Mouse (Mus musculus): ENCODE measurements around the gene Arhgap15. TPM values are rescaled to one million over a fixed set of nuclear protein-coding genes. Genes with fewer than 3 reads are reported as not detected.
A peak's percentile ranks its signal among the peaks of the same experiment; 100 is the strongest.

The Arhgap15 gene
- total RNA-seq, 2 experiments from 2014 or later = 10.6 to 11.0 TPM

DNA sequence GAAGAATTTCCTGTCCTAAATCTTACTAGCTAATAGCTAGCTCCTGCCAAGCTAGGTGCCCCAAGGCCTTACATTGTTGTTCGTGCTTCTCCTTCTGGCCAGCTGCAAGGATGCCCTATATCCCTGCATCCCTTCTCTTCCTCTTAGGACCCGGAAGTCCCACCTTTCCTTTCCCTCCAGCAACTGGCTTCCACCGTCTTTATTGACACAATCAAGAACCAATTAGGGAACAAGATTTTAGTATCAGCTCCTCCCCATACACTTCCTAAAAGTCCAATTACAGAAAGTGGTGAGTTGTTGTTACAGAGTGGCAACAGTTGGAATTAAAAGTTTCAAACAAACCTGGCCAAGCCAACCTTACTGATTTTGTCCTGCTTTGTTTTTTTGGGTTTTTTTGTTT lies 183.1 kb downstream of the Arhgap15 start:
- no peak for DNase-seq

DNA sequence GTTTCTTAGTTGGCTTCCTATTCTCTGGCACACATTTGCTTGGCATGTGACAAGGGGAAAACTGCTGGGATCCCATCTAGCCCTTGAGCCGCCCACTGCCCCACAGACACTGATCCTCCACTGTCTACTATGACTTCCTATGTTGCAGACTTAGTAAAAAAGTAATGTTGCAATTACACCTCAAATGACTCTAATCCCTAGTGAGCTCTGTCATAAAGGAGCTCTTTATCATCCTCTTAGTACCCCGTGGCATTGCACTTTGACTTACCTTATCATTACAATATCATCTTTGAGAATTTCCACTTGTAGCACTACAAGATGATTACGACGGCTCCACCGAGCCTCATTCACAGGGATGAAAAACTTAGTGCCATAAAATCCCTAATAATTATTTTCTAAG lies 190.6 kb downstream of the Arhgap15 start:
- DNase-seq = no peak

DNA sequence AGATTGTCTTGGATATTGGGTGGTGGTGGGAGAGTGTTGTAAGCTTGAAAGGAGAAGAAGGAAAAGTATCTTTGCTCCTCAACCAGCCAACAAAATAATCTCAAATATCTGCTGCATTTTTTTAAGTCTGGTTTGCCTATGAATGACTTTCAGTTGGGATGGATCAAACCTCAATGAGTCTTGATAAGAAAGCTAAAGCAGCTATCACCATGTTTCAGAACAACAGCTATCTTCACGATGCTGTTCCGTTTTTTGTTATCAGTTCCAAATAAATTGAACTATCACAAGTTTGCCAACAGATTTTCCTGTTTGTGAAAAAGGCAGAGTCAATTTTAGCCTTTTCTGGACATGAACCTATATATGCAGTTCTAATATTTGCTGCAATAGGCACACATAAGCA lies 197.1 kb downstream of the Arhgap15 start:
- no peak for DNase-seq

DNA sequence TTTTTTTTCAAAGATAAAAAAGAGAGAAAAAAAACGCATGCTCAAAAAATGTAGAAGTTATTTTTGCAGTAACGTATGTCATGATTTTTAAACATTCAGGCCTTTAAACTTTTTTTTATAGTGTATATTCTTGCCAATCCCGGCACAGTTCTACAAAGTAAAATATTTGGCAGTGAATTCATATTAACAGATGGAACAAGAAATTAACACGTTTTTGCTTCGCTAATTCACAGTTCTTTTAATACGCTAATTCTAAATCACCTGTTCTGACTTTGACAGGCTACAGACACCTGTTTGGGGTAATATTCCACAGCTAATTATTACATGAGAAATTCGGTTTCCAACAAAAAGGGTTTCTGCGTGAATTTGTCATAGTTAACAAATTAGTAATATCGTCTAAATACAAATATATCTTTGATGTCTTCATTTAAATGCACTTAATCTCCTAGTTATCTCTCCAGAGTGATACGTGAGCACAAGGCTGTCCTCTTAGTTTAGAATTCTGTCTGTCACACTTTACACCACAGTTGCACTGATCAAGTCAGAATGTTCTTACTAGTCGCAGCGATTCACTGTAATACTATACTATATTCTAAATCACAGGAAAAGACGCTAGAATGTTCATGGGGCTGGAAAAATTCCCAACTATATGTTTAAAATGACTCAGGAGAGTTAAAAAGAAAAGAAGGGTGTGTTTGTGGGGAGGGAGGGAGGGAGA lies 201.3 kb downstream of the Arhgap15 start:
- DNase-seq = no peak

- DNase-seq = no peak
These were observed 202.1 kb downstream of the Arhgap15 start for GRCm38 (mm10) chr2:43950741-43951140.

- DNase-seq = no peak
These were observed 210.6 kb downstream of the Arhgap15 start for GRCm38 (mm10) chr2:43959189-43959588.

DNA sequence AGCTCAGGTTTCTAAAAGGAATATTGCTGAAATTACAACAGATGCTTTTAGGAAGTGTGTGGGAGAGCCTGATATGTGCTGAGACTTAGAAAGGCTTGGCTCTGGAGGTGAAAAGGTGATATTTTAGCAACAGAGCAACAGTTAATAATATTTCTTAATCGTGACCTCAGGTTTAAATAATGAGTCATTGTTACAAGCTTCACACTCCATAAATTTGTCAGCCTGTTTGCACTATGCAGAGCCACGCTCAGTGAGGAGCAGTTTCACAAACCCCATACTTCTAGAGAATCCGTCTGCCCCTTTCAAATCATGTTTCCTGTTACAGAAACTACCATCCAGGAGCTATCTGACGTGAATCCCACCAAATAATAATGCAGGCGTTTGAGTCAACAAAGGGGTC lies 213.8 kb downstream of the Arhgap15 start:
- no peak for DNase-seq

GRCm38 (mm10) chr2:43968581-43968980 lies 220.0 kb downstream of the Arhgap15 start:
- no peak for DNase-seq

GRCm38 (mm10) chr2:43977732-43978131 lies 229.1 kb downstream of the Arhgap15 start:
- DNase-seq = peak in 1 of 2 experiments; percentile 4

DNA sequence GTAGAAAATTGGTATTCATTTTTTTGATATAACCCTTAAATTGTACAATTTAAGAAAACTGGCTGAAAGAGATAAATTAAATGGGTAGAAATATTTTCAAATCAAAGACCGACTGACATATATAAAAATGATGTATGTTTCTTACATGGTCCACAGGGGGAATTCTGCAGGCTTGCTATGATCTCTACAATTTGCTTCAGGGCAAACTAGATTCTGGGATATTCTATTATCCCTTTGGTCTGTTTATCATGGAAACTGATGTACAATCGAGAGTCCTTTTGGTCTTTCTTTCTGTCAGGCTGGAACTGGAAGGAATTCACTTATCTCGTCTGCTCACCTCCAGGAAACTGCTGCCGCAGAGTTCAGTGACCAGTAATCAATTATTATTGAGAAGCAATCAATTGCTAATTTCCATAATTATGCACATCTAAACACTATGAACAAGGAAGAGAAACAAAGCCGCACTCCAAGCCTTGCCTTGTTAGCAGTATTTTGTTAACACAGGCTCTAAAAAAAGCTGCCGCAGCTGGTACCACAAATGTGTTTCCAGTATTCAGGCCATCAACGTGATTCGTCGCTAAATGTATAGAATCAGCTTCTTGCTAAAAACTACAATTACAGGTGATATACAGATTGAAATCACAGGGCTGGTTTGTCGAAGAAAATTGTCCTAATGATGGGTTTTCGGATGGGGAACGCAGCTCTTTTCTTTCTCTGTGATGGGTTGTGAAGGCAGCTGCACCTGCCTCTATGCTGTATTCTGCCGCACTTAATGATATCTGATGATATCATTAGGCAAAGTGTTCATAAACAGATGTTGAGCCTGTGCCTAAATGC lies 229.8 kb downstream of the Arhgap15 start:
- peak in 1 of 2 experiments; percentile 9 for DNase-seq

GRCm38 (mm10) chr2:43986066-43986465 lies 237.4 kb downstream of the Arhgap15 start:
- DNase-seq = peak in 1 of 2 experiments; percentile 5

- no peak for DNase-seq
These were observed 239.3 kb downstream of the Arhgap15 start for GRCm38 (mm10) chr2:43987919-43988318.

DNA sequence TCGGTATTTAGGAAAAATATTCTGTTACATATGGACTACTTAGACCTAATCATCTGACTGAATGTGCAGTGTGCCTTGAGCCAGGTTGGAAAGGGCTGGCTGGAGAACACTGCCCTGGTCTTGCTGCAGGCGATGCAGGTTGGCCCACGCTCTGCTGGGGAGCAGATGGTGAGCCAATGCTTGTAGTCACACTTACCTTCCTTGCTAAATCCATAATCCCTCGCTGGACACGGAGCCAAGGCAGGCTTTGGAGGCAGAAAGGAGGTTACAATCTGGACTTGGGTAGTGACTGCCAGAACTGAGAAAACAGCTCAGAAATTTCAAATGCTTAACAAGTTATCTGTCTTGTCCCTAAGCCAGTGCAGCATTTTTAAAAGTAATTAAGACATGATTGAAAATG lies 241.2 kb downstream of the Arhgap15 start:
- DNase-seq = peak; percentile 39 to 44

DNA sequence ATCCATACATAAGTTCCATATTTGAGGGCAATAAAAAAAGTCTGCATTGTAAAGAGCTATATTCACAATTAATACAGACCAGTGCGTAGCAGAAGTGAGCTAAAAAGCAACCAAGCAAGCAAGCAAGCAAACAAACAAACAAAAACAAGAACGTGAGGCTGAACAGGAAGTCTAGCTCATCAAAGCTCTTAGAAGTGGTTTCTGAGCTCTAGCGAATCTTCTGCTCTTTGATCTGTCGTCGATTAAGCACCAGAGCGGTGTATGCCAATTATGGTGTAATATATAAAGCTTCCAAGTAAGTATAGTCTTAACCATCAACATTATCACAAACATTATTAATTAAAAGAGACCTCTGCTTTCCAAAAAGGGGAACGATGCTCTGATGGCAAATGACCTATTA lies 243.9 kb downstream of the Arhgap15 start:
- no peak for DNase-seq

DNA sequence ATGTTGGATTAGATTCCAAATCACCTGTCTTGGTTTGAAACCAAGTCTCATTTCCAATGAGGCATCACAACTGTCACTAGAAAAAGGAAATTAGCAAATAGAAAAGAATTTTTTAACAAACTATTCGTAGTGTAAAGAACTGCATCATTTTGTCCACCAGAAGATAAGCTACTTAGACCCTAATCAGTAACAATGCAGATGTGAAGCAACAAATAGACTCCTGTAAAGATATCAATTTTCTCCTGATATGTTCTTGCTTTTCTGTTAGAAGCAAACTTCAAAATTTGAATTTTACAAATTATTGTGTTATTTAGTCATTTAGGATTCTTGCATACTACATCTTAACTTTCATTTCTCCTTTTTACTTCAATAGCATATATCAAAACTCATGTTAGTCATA lies 253.8 kb downstream of the Arhgap15 start:
- no peak for DNase-seq

- no peak for DNase-seq
These were observed 261.6 kb downstream of the Arhgap15 start for GRCm38 (mm10) chr2:44010249-44010648.

DNA sequence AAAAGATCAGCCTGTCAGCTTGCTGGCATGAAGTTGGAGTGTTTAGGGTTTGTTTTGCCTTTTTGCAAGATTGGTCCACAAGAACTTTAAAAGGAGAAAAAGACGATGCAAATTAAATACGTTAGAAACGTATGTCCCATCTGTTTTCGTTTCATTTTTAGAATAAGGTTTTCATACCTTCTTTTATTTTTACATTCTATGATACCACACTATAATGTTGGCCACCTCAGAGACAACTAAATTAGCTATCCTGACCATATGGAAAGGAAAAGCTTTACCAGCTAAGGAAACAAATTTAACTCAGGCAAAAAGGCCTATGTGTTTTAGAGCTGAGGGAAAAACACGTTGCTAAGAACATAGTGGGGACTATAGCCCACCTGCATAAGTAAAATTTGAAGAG lies 264.8 kb downstream of the Arhgap15 start:
- no peak for DNase-seq

GRCm38 (mm10) chr2:44016720-44017119 lies 268.1 kb downstream of the Arhgap15 start:
- DNase-seq = no peak

GRCm38 (mm10) chr2:44017405-44018026 lies 268.9 kb downstream of the Arhgap15 start:
- no peak for DNase-seq

- DNase-seq = no peak
These were observed 269.4 kb downstream of the Arhgap15 start for GRCm38 (mm10) chr2:44018033-44018432.

GRCm38 (mm10) chr2:44024704-44025103 lies 276.1 kb downstream of the Arhgap15 start:
- DNase-seq = no peak

DNA sequence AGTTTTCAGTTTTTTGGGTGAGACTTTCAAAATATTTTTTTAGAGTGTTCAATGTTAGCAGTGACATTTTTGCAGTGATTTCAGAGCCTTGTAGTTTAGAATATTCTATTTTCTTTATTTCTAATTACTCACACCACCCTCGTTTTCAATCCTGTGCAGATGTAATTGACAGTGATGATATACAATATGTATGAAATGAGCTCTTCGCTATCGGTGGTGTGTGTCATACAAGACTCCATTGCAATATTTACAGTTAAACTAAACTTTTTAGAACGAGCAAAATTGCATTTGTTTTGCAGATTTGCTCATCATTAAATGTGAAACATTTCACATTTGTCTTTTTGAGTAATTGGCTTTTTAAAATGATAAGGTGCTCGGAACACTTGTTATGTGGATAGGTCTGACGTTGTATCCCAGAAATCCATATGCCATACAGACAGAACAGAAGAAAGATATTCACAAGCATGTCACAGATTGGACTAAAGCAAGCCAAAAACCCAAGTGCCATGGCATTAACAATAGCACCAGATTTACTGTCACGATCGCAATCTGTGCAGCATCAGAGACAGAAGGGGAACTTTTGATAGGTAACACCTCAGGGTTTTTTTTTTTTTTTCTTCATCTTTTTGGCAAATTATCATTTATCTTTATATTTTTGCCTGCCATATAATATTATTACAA lies 280.6 kb downstream of the Arhgap15 start:
- peak; percentile 28 to 45 for DNase-seq

DNA sequence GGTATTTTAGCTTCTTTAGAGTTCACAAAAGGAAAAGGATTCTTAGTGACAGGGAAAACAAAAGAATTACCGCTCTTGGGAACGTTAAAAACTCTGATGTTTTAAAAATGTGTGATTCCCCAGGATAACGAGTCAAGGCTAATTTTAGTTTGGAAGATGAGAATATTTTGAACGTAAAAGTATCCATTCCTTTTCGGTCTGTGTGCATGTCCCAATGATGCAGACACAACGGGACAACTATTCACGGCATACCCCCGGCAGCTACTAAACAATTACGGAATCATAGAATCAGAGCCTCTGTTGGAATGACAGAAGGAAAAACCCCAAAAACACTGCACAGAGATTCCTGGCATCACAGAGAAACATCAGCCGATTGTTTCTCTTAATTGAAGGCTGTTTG lies 281.2 kb downstream of the Arhgap15 start:
- DNase-seq = no peak

Data from layer of hippocampus, postnatal 36 days (tissue).